Mouse (Mus musculus) midbrain, embryonic 14.5 days (tissue): ENCODE measurements at regions not wholly inside any gene's neighbourhood (a gene's known extent, or its start where the extent isn't known, plus 50 kb on each side); places are given as distances from the start of the nearest gene placed in this dataset.

Experiments used
- ATAC-seq: fragments of 200-750 bp; cut with Nextera tagmentation; 2 replicates; pipeline ENCODE4 v1.8.0; 2017; ENCODE audit warnings: moderate number of reproducible peaks, moderate library complexity; ENCODE audit not compliant: low FRiP score, low TSS enrichment
- DNase-seq: peaks from one replicate; pipeline ENCODE4 v3.0.0-alpha.2; 2015
- H3K27ac ChIP-seq: fragments of 300-500 bp; sonication (generic); replicated peaks from 2 replicates; pipeline ENCODE4 v1.5.1; 2014; ENCODE audit warnings: mild to moderate bottlenecking, low read depth, low read length, moderate library complexity
- H3K27me3 ChIP-seq: fragments of 300-500 bp; sonication (generic); 2 replicates; pipeline ENCODE4 v1.6.1; 2014; ENCODE audit warnings: low read length, control low read depth, mixed read lengths; ENCODE audit not compliant: control insufficient read depth, insufficient read depth
- H3K36me3 ChIP-seq: fragments of 300-500 bp; sonication (generic); 2 replicates; pipeline ENCODE4 v1.6.1; 2014; ENCODE audit warnings: low read length, control low read depth; ENCODE audit not compliant: control insufficient read depth, insufficient read depth
- H3K4me1 ChIP-seq: fragments of 300-500 bp; sonication (generic); 2 replicates; pipeline ENCODE4 v1.6.1; 2014; ENCODE audit warnings: mild to moderate bottlenecking, antibody characterized with exemption, low read length, control low read depth; ENCODE audit not compliant: control insufficient read depth, insufficient read depth
- H3K4me2 ChIP-seq: fragments of 300-500 bp; sonication (generic); 2 replicates; pipeline ENCODE4 v1.6.1; 2014; ENCODE audit warnings: mild to moderate bottlenecking, low read length, moderate library complexity
- H3K4me3 ChIP-seq: fragments of 300-500 bp; sonication (generic); replicated peaks from 2 replicates; pipeline ENCODE4 v1.5.1; 2014; ENCODE audit warnings: low read depth, low read length
- H3K9ac ChIP-seq: fragments of 300-500 bp; sonication (generic); replicated peaks from 2 replicates; pipeline ENCODE4 v1.6.1; 2014; ENCODE audit warnings: mild to moderate bottlenecking, low read length, moderate library complexity
- H3K9me3 ChIP-seq: fragments of 300-500 bp; sonication (generic); 2 replicates; pipeline ENCODE4 v1.6.1; 2016; ENCODE audit warnings: low read length, control low read depth, mixed read lengths; ENCODE audit not compliant: control insufficient read depth
- WGBS: fragments of 180-500 bp; shearing (Covaris S2); extraction: QIAGEN DNeasy Blood & Tissue Kit; methylation state at CpG from one replicate; pipeline ENCODE4 v1.1.7; 2014; 5-methylcytosine and 5-hydroxymethylcytosine counted together

- H3K4me2 ChIP-seq = no peak overlapping the region
- H3K9ac ChIP-seq = no peak overlapping the region
- no peak overlapping the region for H3K4me3 ChIP-seq
- DNase-seq (no peak), ATAC-seq (no peak)
- no peaks in the 10 kb centered on the region for H3K4me1 ChIP-seq
- H3K9me3 ChIP-seq = no peaks in the 10 kb centered on the region
- no peaks in the 10 kb centered on the region for H3K36me3 ChIP-seq
- 77% methylated on average over 4 of the region's 4 CpGs for WGBS
- no peaks in the 10 kb centered on the region for H3K27me3 ChIP-seq
- no peak overlapping the region for H3K27ac ChIP-seq
These were observed 397.0 kb upstream of the Cadm2 start for GRCm38 (mm10) chr16:68017672-68018071.

- no peak for ATAC-seq
- H3K4me1 ChIP-seq = no peaks in the 10 kb centered on the region
- no peaks in the 10 kb centered on the region for H3K27me3 ChIP-seq
- no peak for DNase-seq
- no peak overlapping the region for H3K9ac ChIP-seq
- no peaks in the 10 kb centered on the region for H3K36me3 ChIP-seq
- no peak overlapping the region for H3K27ac ChIP-seq
- no peaks in the 10 kb centered on the region for H3K9me3 ChIP-seq
- WGBS = 90% methylated on average over 4 of the region's 4 CpGs
- H3K4me3 ChIP-seq = no peak overlapping the region
- no peak overlapping the region for H3K4me2 ChIP-seq
These were observed 369.0 kb upstream of the Cadm2 start for GRCm38 (mm10) chr16:67989671-67990070.

- Histone ChIP-seq H3K9ac (no peak overlapping the region), H3K4me3 (no peak overlapping the region), H3K27me3 (no peaks in the 10 kb centered on the region), H3K4me2 (no peak overlapping the region), H3K36me3 (no peaks in the 10 kb centered on the region), H3K4me1 (no peaks in the 10 kb centered on the region), H3K27ac (no peak overlapping the region), H3K9me3 (no peaks in the 10 kb centered on the region)
- no peak for ATAC-seq
- DNase-seq = no peak
These were observed 355.9 kb upstream of the Cadm2 start for GRCm38 (mm10) chr16:67976565-67976964.

GRCm38 (mm10) chr16:67968311-67969145, 347.8 kb upstream of the Cadm2 start:
- Histone ChIP-seq H3K4me3 (no peak overlapping the region), H3K4me1 (no peaks in the 10 kb centered on the region), H3K9ac (no peak overlapping the region), H3K4me2 (no peak overlapping the region), H3K9me3 (no peaks in the 10 kb centered on the region), H3K27me3 (no peaks in the 10 kb centered on the region), H3K27ac (no peak overlapping the region), H3K36me3 (no peaks in the 10 kb centered on the region)
- 79% methylated on average over 11 of the region's 11 CpGs for WGBS
- DNase-seq = no peak
- ATAC-seq = no peak

- Histone ChIP-seq H3K9me3 (no peaks in the 10 kb centered on the region), H3K36me3 (no peaks in the 10 kb centered on the region), H3K9ac (no peak overlapping the region), H3K4me1 (no peaks in the 10 kb centered on the region), H3K4me2 (no peak overlapping the region), H3K27ac (no peak overlapping the region), H3K27me3 (no peaks in the 10 kb centered on the region), H3K4me3 (no peak overlapping the region)
- DNase-seq (no peak), ATAC-seq (no peak)
These were observed 328.4 kb upstream of the Cadm2 start for GRCm38 (mm10) chr16:67949112-67949511.

GRCm38 (mm10) chr16:67944406-67944805, 323.7 kb upstream of the Cadm2 start:
- Histone ChIP-seq H3K27ac (no peak overlapping the region), H3K9ac (no peak overlapping the region), H3K27me3 (no peaks in the 10 kb centered on the region), H3K36me3 (no peaks in the 10 kb centered on the region), H3K4me1 (no peaks in the 10 kb centered on the region), H3K4me2 (no peak overlapping the region), H3K9me3 (no peaks in the 10 kb centered on the region), H3K4me3 (no peak overlapping the region)
- no peak for DNase-seq
- WGBS = 91% methylated on average over 3 of the region's 3 CpGs
- no peak for ATAC-seq

GRCm38 (mm10) chr16:67919175-67919574, 298.5 kb upstream of the Cadm2 start:
- Histone ChIP-seq H3K27ac (no peak overlapping the region), H3K4me1 (no peaks in the 10 kb centered on the region), H3K4me3 (no peak overlapping the region), H3K36me3 (no peaks in the 10 kb centered on the region), H3K9ac (no peak overlapping the region), H3K27me3 (no peaks in the 10 kb centered on the region), H3K9me3 (no peaks in the 10 kb centered on the region), H3K4me2 (no peak overlapping the region)
- DNase-seq (peak; percentile 9), ATAC-seq (no peak)
- WGBS = 81% methylated on average over 2 of the region's 2 CpGs

GRCm38 (mm10) chr16:67871304-67872022, 250.8 kb upstream of the Cadm2 start:
- H3K27ac ChIP-seq = no peak overlapping the region
- 5% methylated on average over 1 of the region's 1 CpGs for WGBS
- H3K4me2 ChIP-seq = no peak overlapping the region
- no peaks in the 10 kb centered on the region for H3K36me3 ChIP-seq
- ATAC-seq (peak; percentile 53), DNase-seq (peak; percentile 69)
- no peak overlapping the region for H3K9ac ChIP-seq
- H3K4me1 ChIP-seq = no peaks in the 10 kb centered on the region
- no peak overlapping the region for H3K4me3 ChIP-seq
- no peaks in the 10 kb centered on the region for H3K27me3 ChIP-seq
- H3K9me3 ChIP-seq = no peaks in the 10 kb centered on the region

GRCm38 (mm10) chr16:67850201-67850600, 229.5 kb upstream of the Cadm2 start:
- Histone ChIP-seq H3K4me2 (no peak overlapping the region), H3K9me3 (no peaks in the 10 kb centered on the region), H3K36me3 (no peaks in the 10 kb centered on the region), H3K27ac (no peak overlapping the region), H3K9ac (no peak overlapping the region), H3K4me1 (no peaks in the 10 kb centered on the region), H3K4me3 (no peak overlapping the region), H3K27me3 (no peaks in the 10 kb centered on the region)
- WGBS = 63% methylated on average over 2 of the region's 2 CpGs
- ATAC-seq = no peak
- DNase-seq = no peak
